Mouse (Mus musculus) MEL (cell line): Measurements from ENCODE around the gene Gab2. TPM values are rescaled to one million over a fixed set of nuclear protein-coding genes. Genes with fewer than 3 reads are reported as not detected.
A peak's percentile ranks its signal among the peaks of the same experiment; 100 is the strongest.

Experiments used
- DNase-seq: peaks from one replicate; pipeline ENCODE4 v3.0.0; 2011; ENCODE audit warnings: low read depth, low spot score
- H3K27ac ChIP-seq: 2 replicates; pipeline ENCODE4 v1.5.1; 2012; ENCODE audit warnings: low read depth, mild to moderate bottlenecking, control low read depth, low read length, moderate library complexity; ENCODE audit not compliant: control insufficient read depth
- H3K27me3 ChIP-seq, 2 experiments: fragments of 150-350 bp in 1 of 2; sonication (generic) in 1 of 2; 2 replicates each; pipeline ENCODE4 v1.6.1; 2012; ENCODE audit warnings: low read length in 2 of 2, mild to moderate bottlenecking in 2 of 2, improper control_type of control experiment in 1 of 2, moderate library complexity in 1 of 2; ENCODE audit not compliant: insufficient read depth in 2 of 2, control insufficient read depth in 1 of 2
- H3K36me3 ChIP-seq, 2 experiments: 2 replicates each; pipeline ENCODE4 v1.6.1; 2012 to 2014; ENCODE audit warnings: low read length in 2 of 2, improper control_type of control experiment in 1 of 2, inconsistent platforms in 1 of 2, mild to moderate bottlenecking in 1 of 2; ENCODE audit not compliant: insufficient read depth in 2 of 2, control insufficient read depth in 1 of 2
- H3K4me1 ChIP-seq, 2 experiments: fragments of 150-350 bp in 1 of 2; sonication (generic) in 1 of 2; 2 replicates each; pipeline ENCODE4 v1.6.1; 2012; ENCODE audit warnings: low read length in 2 of 2, improper control_type of control experiment in 1 of 2, mild to moderate bottlenecking in 1 of 2; ENCODE audit not compliant: insufficient read depth in 2 of 2, control insufficient read depth in 1 of 2
- H3K4me3 ChIP-seq, 2 experiments: fragments of 150-350 bp in 1 of 2; sonication (generic) in 1 of 2; 2 replicates each; pipeline ENCODE4 v1.5.1; 2012; ENCODE audit warnings: low read depth in 2 of 2, low read length in 2 of 2, mild to moderate bottlenecking in 2 of 2, moderate library complexity in 2 of 2, control low read depth in 1 of 2, improper control_type of control experiment in 1 of 2; ENCODE audit not compliant: control insufficient read depth in 1 of 2, insufficient read depth in 1 of 2
- H3K79me2 ChIP-seq: 2 replicates; pipeline ENCODE4 v1.6.1; 2012; ENCODE audit warnings: mild to moderate bottlenecking, low read length, moderate library complexity; ENCODE audit not compliant: control insufficient read depth, poor library complexity, insufficient read depth
- H3K9ac ChIP-seq: 2 replicates; pipeline ENCODE4 v1.6.1; 2012; ENCODE audit warnings: low read depth, mild to moderate bottlenecking, control low read depth, low read length, moderate library complexity; ENCODE audit not compliant: control insufficient read depth, poor library complexity, severe bottlenecking
- H3K9me3 ChIP-seq: fragments of 150-350 bp; sonication (generic); replicated peaks from 2 replicates; pipeline ENCODE4 v1.6.1; 2012; ENCODE audit warnings: mild to moderate bottlenecking, low read length, improper control_type of control experiment, moderate library complexity; ENCODE audit not compliant: insufficient read depth
- BHLHE40 ChIP-seq: IDR thresholded peaks from 2 replicates; pipeline ENCODE4 v1.6.1; 2012; ENCODE audit warnings: low read depth, mild to moderate bottlenecking, inconsistent platforms, low read length, improper control_type of control experiment, borderline replicate concordance
- CHD1 ChIP-seq: IDR thresholded peaks from 2 replicates; pipeline ENCODE4 v1.6.1; 2012; ENCODE audit warnings: low read depth, mild to moderate bottlenecking, inconsistent platforms, low read length, improper control_type of control experiment
- CHD2 ChIP-seq: IDR thresholded peaks from 2 replicates; pipeline ENCODE4 v1.6.1; 2011; ENCODE audit warnings: low read length, improper control_type of control experiment
- EP300 ChIP-seq, 2 experiments: IDR thresholded peaks; 2 replicates each; pipeline ENCODE4 v1.6.1; 2011; ENCODE audit warnings: improper control_type of control experiment in 2 of 2, low read length in 2 of 2, low read depth in 1 of 2, mild to moderate bottlenecking in 1 of 2
- GABPA ChIP-seq: IDR thresholded peaks from 2 replicates; pipeline ENCODE4 v1.6.1; 2012; ENCODE audit warnings: low read depth, mild to moderate bottlenecking, inconsistent platforms, low read length, improper control_type of control experiment, moderate library complexity
- GATA1 ChIP-seq: IDR thresholded peaks from 2 replicates; pipeline ENCODE4 v1.6.1; 2011; ENCODE audit warnings: low read depth, low read length, improper control_type of control experiment
- HCFC1 ChIP-seq: IDR thresholded peaks from 2 replicates; pipeline ENCODE4 v1.6.1; 2012; ENCODE audit warnings: low read depth, mild to moderate bottlenecking, inconsistent platforms, low read length, improper control_type of control experiment, moderate library complexity
- JUND ChIP-seq: IDR thresholded peaks from 2 replicates; pipeline ENCODE4 v1.6.1; 2011; ENCODE audit warnings: low read depth, mild to moderate bottlenecking, improper control_type of control experiment, low read length
- KAT2A ChIP-seq: conservative IDR thresholded peaks from 2 replicates; pipeline ENCODE4 v1.6.1; 2012; ENCODE audit warnings: low read depth, low read length, improper control_type of control experiment, inconsistent platforms
- MAZ ChIP-seq: IDR thresholded peaks from 2 replicates; pipeline ENCODE4 v1.6.1; 2012; ENCODE audit warnings: low read depth, mild to moderate bottlenecking, inconsistent platforms, low read length, improper control_type of control experiment
- MXI1 ChIP-seq: IDR thresholded peaks from 2 replicates; pipeline ENCODE4 v1.6.1; 2011; ENCODE audit warnings: mild to moderate bottlenecking, low read depth, low read length, improper control_type of control experiment
- MYC ChIP-seq: IDR thresholded peaks from 2 replicates; pipeline ENCODE4 v1.6.1; 2011; ENCODE audit warnings: low read depth, mild to moderate bottlenecking, low read length, improper control_type of control experiment, moderate library complexity
- NRF1 ChIP-seq: IDR thresholded peaks from 2 replicates; pipeline ENCODE4 v1.6.1; 2014; ENCODE audit warnings: low read depth, mild to moderate bottlenecking, inconsistent platforms, low read length, improper control_type of control experiment, moderate library complexity; ENCODE audit not compliant: poor library complexity, insufficient read depth, severe bottlenecking
- POLR2AphosphoS2 ChIP-seq: IDR thresholded peaks from 2 replicates; pipeline ENCODE4 v1.6.1; 2011; ENCODE audit warnings: low read length, improper control_type of control experiment
- POLR2AphosphoS5 ChIP-seq: IDR thresholded peaks from 2 replicates; pipeline ENCODE4 v1.6.1; 2012; ENCODE audit warnings: low read depth, borderline replicate concordance, mild to moderate bottlenecking, inconsistent platforms, low read length, moderate library complexity, mixed read lengths
- RCOR1 ChIP-seq: IDR thresholded peaks from 2 replicates; pipeline ENCODE4 v1.6.1; 2012; ENCODE audit warnings: low read depth, mild to moderate bottlenecking, inconsistent platforms, low read length, improper control_type of control experiment
- UBTF ChIP-seq: IDR thresholded peaks from 2 replicates; pipeline ENCODE4 v1.6.1; 2012; ENCODE audit warnings: low read depth, mild to moderate bottlenecking, inconsistent platforms, low read length, improper control_type of control experiment, moderate library complexity, borderline replicate concordance; ENCODE audit not compliant: insufficient read depth
- ZC3H11A ChIP-seq: IDR thresholded peaks from 2 replicates; pipeline ENCODE4 v1.6.1; 2012; ENCODE audit warnings: low read depth, mild to moderate bottlenecking, inconsistent platforms, low read length, improper control_type of control experiment
- ZMIZ1 ChIP-seq: IDR thresholded peaks from 2 replicates; pipeline ENCODE4 v1.6.1; 2012; ENCODE audit warnings: low read depth, mild to moderate bottlenecking, inconsistent platforms, low read length, improper control_type of control experiment, moderate library complexity
- ZNF384 ChIP-seq: IDR thresholded peaks from 2 replicates; pipeline ENCODE4 v1.6.1; 2012; ENCODE audit warnings: low read depth, mild to moderate bottlenecking, inconsistent platforms, low read length, improper control_type of control experiment
- polyA plus RNA-seq, 2 experiments: library from polyadenylated mRNA; stranded (reverse) in 1 of 2; unstranded in 1 of 2; fragments of >175 nt in 1 of 2; fragments of >200 nt in 1 of 2; gene quantifications; 2 replicates each; pipeline versions ENCODE4 v1.2.1 to v1.2.4; 2012; ENCODE audit warnings: low replicate concordance in 2 of 2, low read depth in 1 of 2; ENCODE audit not compliant: insufficient read length in 2 of 2, insufficient read depth in 1 of 2, missing spikeins in 1 of 2
- total RNA-seq: library from RNA; depleted of rRNA; stranded (reverse); fragments of 300-350 nt; gene quantifications from 2 replicates; pipeline ENCODE4 v1.2.3, GENCODE M21; 2012

The Gab2 gene
- total and polyA plus RNA-seq, 3 experiments = 5.0 to 11.5 TPM; not detected in 1

DNA sequence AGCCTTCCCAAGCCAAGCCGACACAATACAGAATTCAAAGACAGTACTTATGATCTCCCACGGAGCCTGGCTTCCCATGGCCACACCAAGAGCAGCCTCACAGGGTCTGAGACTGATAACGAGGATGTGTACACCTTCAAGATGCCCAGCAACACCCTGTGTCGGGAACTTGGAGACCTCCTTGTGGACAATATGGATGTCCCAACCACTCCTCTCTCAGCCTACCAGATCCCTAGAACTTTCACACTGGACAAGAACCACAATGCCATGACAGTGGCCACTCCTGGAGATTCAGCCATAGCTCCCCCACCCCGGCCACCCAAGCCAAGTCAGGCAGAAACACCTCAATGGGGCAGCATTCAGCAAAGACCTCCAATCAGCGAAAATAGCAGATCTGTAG, 217.6 kb downstream of the Gab2 start:
- no peak for DNase-seq
- no peak for TF ChIP-seq ZMIZ1
- no peak for TF ChIP-seq MXI1
- no peak for TF ChIP-seq MAZ
- no peak for TF ChIP-seq ZC3H11A
- no peak for TF ChIP-seq KAT2A
- no peak for TF ChIP-seq BHLHE40
- no peak for TF ChIP-seq HCFC1
- no peak for TF ChIP-seq POLR2AphosphoS5
- no peak for TF ChIP-seq CHD2
- TF ChIP-seq MYC = no peak
- H3K36me3 ChIP-seq = peaks cover 6 to 10% of the 10 kb centered on the region in 2 experiments
- no peak overlapping the region for H3K27ac ChIP-seq
- no peak overlapping the region for H3K9ac ChIP-seq
- H3K9me3 ChIP-seq = no peaks in the 10 kb centered on the region
- H3K27me3 ChIP-seq = no peaks in the 10 kb centered on the region
- no peak overlapping the region for H3K4me3 ChIP-seq
- peaks cover 5 to 14% of the 10 kb centered on the region in 2 experiments for H3K4me1 ChIP-seq
- H3K79me2 ChIP-seq = no peaks in the 10 kb centered on the region

DNA sequence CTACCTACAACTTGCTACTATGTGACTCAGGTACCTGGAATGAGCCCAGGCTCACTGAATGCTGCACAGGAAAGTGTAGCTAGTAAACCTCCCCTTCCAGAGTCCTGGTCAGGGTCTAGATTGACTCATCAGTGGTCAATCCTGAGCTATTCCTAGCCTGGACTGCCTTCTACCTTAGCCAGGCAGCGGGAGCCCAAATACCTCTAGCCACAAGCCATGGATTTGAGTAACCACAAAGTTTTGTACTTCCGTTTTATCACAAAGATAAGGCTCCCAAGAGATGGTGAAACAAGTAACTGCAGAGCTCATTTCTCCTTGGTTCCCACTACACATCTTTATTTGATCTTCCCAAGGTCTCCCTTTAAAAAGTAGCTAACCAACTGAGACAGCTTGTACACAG, 219.5 kb downstream of the Gab2 start:
- H3K4me3 ChIP-seq = no peak overlapping the region
- no peaks in the 10 kb centered on the region for H3K79me2 ChIP-seq
- peaks cover 5 to 14% of the 10 kb centered on the region in 2 experiments for H3K4me1 ChIP-seq
- no peak overlapping the region for H3K9ac ChIP-seq
- H3K27ac ChIP-seq = no peak overlapping the region
- no peaks in the 10 kb centered on the region for H3K27me3 ChIP-seq
- H3K9me3 ChIP-seq = no peaks in the 10 kb centered on the region
- TF ChIP-seq ZNF384 (no peak), EP300 (IDR thresholded peaks at IDR 0.05; ENCODE audit: low read depth in 1 of 2, low read length in 2 of 2) (peak in 1 of 2 experiments; percentile 56; a peak in 2 of 4 replicates), GATA1 (peak; percentile 65), JUND (no peak), POLR2AphosphoS2 (no peak), KAT2A (no peak), GABPA (no peak), RCOR1 (peak; percentile 49; the same call in 1 of the 2 replicates), ZC3H11A (no peak), NRF1 (no peak), CHD1 (no peak), UBTF (no peak), CHD2 (no peak)
- TF ChIP-seq, all 39 proteins: peak for 3
- peak; percentile 64 for DNase-seq
- peaks cover 6 to 10% of the 10 kb centered on the region in 2 experiments for H3K36me3 ChIP-seq
